Mouse (Mus musculus): Measurements from ENCODE around the gene Eri3. TPM values are rescaled to one million over a fixed set of nuclear protein-coding genes. Genes with fewer than 3 reads are reported as not detected.

Gene Eri3
- polyA plus RNA-seq (2012; rRNA removed): 76.7 and 84.3 TPM in 2 replicates

DNA sequence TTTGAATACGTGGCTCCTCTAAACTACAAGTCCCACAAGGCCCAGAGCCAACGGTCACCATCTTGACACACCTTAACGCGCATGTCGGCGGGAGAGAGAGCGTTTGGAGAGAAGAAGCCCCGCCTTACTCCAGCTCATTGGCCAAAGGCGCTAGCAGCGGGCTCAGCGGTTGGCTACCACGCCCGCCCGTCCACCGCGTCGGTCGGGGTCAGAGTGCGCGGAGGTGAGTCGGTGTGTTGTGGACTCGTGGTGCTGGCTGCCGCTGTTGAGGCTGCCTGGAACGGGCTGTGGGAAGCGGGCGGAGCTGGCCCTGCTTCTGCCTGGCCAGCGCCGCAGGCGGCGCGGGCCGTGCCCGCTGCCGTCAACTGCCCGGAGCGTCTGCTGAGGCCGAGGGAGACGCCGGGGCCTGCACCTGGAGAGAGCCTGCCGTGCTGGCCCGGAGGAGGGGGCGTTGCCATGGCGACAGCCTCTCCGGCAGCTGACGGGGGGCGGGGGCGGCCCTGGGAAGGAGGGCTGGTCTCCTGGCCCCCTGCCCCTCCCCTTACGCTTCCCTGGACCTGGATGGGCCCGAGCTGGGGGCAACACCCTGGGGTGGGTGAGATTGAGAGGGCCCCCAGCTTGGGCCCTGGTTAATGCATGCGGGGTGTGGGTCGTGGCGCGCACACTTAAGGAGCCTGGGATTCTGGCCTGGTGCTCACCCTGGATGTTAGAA is at the start of gene Eri3:
Gene Eri3, plus strand, starts transcription at position 226 of the 712 bp plus-strand sequence.
- Histone ChIP-seq H3K4me3 (ENCODE audit: control insufficient read depth, low read depth, low read length) (peak within 1 kb of the TSS; percentile 90), H3K4me1 (ENCODE audit: control insufficient read depth, insufficient read depth, low read length) (peaks cover 7% of the 10 kb centered on the region), H3K36me3 (ENCODE audit: control insufficient read depth, insufficient read depth, low read length) (no peaks in the 10 kb centered on the region; the same call in 1 of the 2 replicates), H3K27ac (ENCODE audit: control insufficient read depth, insufficient read depth, low read depth, low read length) (peak within 1 kb of the TSS; percentile 76), H3K27me3 (ENCODE audit: control insufficient read depth, insufficient read depth, low read length) (no peaks in the 10 kb centered on the region)
- TF ChIP-seq POLR2A (IDR thresholded peaks at IDR 0.05; ENCODE audit: control insufficient read depth, low read depth, low read length) (peak; percentile 95), CTCF (IDR thresholded peaks at IDR 0.05; ENCODE audit: control insufficient read depth, insufficient read depth, insufficient replicate concordance, low read depth, low read length) (no peak)

- H3K4me1 ChIP-seq (ENCODE audit: control insufficient read depth, insufficient read depth, low read length): no peaks in the 10 kb centered on the region
- H3K27ac ChIP-seq (ENCODE audit: control insufficient read depth, insufficient read depth, low read depth, low read length): no peak overlapping the region
- H3K36me3 ChIP-seq (ENCODE audit: control insufficient read depth, insufficient read depth, low read length): no peaks in the 10 kb centered on the region
- no peaks in the 10 kb centered on the region for H3K27me3 ChIP-seq (ENCODE audit: control insufficient read depth, insufficient read depth, low read length)
- H3K4me3 ChIP-seq (ENCODE audit: control insufficient read depth, low read depth, low read length): no peak overlapping the region
- TF ChIP-seq POLR2A (IDR thresholded peaks at IDR 0.05; ENCODE audit: control insufficient read depth, low read depth, low read length): no peak
- TF ChIP-seq CTCF (IDR thresholded peaks at IDR 0.05; ENCODE audit: control insufficient read depth, insufficient read depth, insufficient replicate concordance, low read depth, low read length): no peak
Measured at GRCm38 (mm10) chr4:117518246-117518645, 31.9 kb upstream of the Eri3 start.

- no peaks in the 10 kb centered on the region for H3K27me3 ChIP-seq (ENCODE audit: control insufficient read depth, insufficient read depth, low read length)
- H3K4me3 ChIP-seq (ENCODE audit: control insufficient read depth, low read depth, low read length): no peak overlapping the region
- H3K27ac ChIP-seq (ENCODE audit: control insufficient read depth, insufficient read depth, low read depth, low read length): no peak overlapping the region
- no peaks in the 10 kb centered on the region for H3K36me3 ChIP-seq (ENCODE audit: control insufficient read depth, insufficient read depth, low read length)
- TF ChIP-seq CTCF (IDR thresholded peaks at IDR 0.05; ENCODE audit: control insufficient read depth, insufficient read depth, insufficient replicate concordance, low read depth, low read length) (no peak), POLR2A (IDR thresholded peaks at IDR 0.05; ENCODE audit: control insufficient read depth, low read depth, low read length) (no peak)
- no peaks in the 10 kb centered on the region for H3K4me1 ChIP-seq (ENCODE audit: control insufficient read depth, insufficient read depth, low read length)
Measured at GRCm38 (mm10) chr4:117521350-117521749, 28.8 kb upstream of the Eri3 start.

GRCm38 (mm10) chr4:117525990-117526389 is 24.2 kb upstream of the Eri3 start:
- Histone ChIP-seq H3K4me1 (ENCODE audit: control insufficient read depth, insufficient read depth, low read length) (no peaks in the 10 kb centered on the region), H3K27ac (ENCODE audit: control insufficient read depth, insufficient read depth, low read depth, low read length) (no peak overlapping the region), H3K4me3 (ENCODE audit: control insufficient read depth, low read depth, low read length) (no peak overlapping the region), H3K36me3 (ENCODE audit: control insufficient read depth, insufficient read depth, low read length) (no peaks in the 10 kb centered on the region), H3K27me3 (ENCODE audit: control insufficient read depth, insufficient read depth, low read length) (no peaks in the 10 kb centered on the region)
- no peak for TF ChIP-seq POLR2A (IDR thresholded peaks at IDR 0.05; ENCODE audit: control insufficient read depth, low read depth, low read length)
- TF ChIP-seq CTCF (IDR thresholded peaks at IDR 0.05; ENCODE audit: control insufficient read depth, insufficient read depth, insufficient replicate concordance, low read depth, low read length): no peak

GRCm38 (mm10) chr4:117527116-117527899 is 22.9 kb upstream of the Eri3 start:
- H3K27ac ChIP-seq (ENCODE audit: control insufficient read depth, insufficient read depth, low read depth, low read length): no peak overlapping the region
- no peaks in the 10 kb centered on the region for H3K27me3 ChIP-seq (ENCODE audit: control insufficient read depth, insufficient read depth, low read length)

DNA sequence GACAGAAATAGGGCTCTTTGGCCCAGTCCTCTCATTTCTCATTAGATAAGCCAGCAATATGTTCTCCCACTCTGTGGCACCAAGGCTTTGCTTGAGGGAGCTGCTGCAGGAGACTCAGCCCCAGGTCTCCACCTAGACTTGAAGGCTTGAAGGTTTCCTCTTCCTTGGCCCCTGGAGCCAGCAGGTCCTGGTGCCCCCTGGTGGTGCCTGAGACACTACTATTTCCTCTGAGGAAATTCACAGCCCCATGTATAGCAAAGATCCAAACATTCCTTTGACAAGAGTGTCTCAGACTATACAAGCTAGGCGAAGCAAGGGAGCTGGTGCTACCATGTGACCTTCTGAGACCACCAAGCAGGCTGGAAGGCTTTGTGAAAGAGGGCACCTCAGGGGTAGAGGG is 22.2 kb upstream of the Eri3 start:
- Histone ChIP-seq H3K27me3 (ENCODE audit: control insufficient read depth, insufficient read depth, low read length) (no peaks in the 10 kb centered on the region), H3K36me3 (ENCODE audit: control insufficient read depth, insufficient read depth, low read length) (no peaks in the 10 kb centered on the region), H3K4me1 (ENCODE audit: control insufficient read depth, insufficient read depth, low read length) (no peaks in the 10 kb centered on the region), H3K4me3 (ENCODE audit: control insufficient read depth, low read depth, low read length) (no peak overlapping the region), H3K27ac (ENCODE audit: control insufficient read depth, insufficient read depth, low read depth, low read length) (no peak overlapping the region)
- peak; percentile 35; the same call in 1 of the 2 replicates for TF ChIP-seq CTCF (IDR thresholded peaks at IDR 0.05; ENCODE audit: control insufficient read depth, insufficient read depth, insufficient replicate concordance, low read depth, low read length)
- no peak for TF ChIP-seq POLR2A (IDR thresholded peaks at IDR 0.05; ENCODE audit: control insufficient read depth, low read depth, low read length)

More at GRCm38 (mm10) chr4:117527116-117527899, 22.9 kb upstream of the Eri3 start:
- no peak for TF ChIP-seq CTCF (IDR thresholded peaks at IDR 0.05; ENCODE audit: control insufficient read depth, insufficient read depth, insufficient replicate concordance, low read depth, low read length)
- TF ChIP-seq POLR2A (IDR thresholded peaks at IDR 0.05; ENCODE audit: control insufficient read depth, low read depth, low read length): no peak
- Histone ChIP-seq H3K36me3 (ENCODE audit: control insufficient read depth, insufficient read depth, low read length) (no peaks in the 10 kb centered on the region), H3K4me1 (ENCODE audit: control insufficient read depth, insufficient read depth, low read length) (no peaks in the 10 kb centered on the region), H3K4me3 (ENCODE audit: control insufficient read depth, low read depth, low read length) (no peak overlapping the region)

- no peaks in the 10 kb centered on the region for H3K27me3 ChIP-seq (ENCODE audit: control insufficient read depth, insufficient read depth, low read length)
- H3K36me3 ChIP-seq (ENCODE audit: control insufficient read depth, insufficient read depth, low read length): no peaks in the 10 kb centered on the region
- H3K4me3 ChIP-seq (ENCODE audit: control insufficient read depth, low read depth, low read length): no peak overlapping the region
- H3K27ac ChIP-seq (ENCODE audit: control insufficient read depth, insufficient read depth, low read depth, low read length): no peak overlapping the region
- TF ChIP-seq POLR2A (IDR thresholded peaks at IDR 0.05; ENCODE audit: control insufficient read depth, low read depth, low read length) (no peak), CTCF (IDR thresholded peaks at IDR 0.05; ENCODE audit: control insufficient read depth, insufficient read depth, insufficient replicate concordance, low read depth, low read length) (no peak)
- H3K4me1 ChIP-seq (ENCODE audit: control insufficient read depth, insufficient read depth, low read length): no peaks in the 10 kb centered on the region
Measured at GRCm38 (mm10) chr4:117529843-117530242, 20.3 kb upstream of the Eri3 start.
